Mouse (Mus musculus): ENCODE data around the gene Gm32717.
"Not testable (repeated sequence)": the region's sequence is repeated elsewhere in the genome, so short reads cannot be mapped to it uniquely, and the experiment has no call there.

DNA sequence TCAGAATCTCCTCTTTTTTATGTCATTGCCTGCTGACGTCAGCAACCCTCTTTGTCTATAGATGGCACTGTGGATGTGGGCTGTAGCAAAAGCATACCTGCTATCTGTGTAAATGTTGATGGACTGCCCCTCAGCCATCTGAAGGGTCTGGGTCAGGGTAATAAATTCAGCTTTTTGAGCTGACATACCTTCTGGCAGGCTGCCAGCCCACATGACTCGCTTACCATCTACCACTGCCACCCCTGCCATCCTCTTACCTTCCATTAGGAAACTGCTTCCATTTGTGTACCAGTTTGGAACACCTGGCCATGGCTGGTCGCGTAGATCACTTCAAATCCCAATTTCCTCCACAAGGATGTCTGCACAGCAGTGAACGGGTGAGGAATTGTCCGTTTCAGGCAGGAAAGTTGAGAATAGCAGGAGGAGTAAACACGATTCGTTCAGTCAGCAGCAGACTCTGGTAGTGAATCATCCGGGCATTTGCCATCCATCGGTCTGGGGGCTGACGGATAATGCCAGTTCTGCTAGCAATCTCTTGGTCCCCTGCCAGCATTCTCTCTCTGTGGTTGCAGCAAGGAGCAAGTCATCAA is 8.5 kb upstream of the Gm32717 start:
- not testable (repeated sequence) for TF ChIP-seq POLR2A (IDR thresholded peaks at IDR 0.05; ENCODE audit: borderline replicate concordance, extremely low read depth, low read depth, low read length); CTCF (IDR thresholded peaks at IDR 0.05; ENCODE audit: insufficient read depth, low read length)
